Mouse (Mus musculus) erythroblast, embryonic 14.5 days (primary cell): ENCODE measurements around the gene Cpb2. TPM values are rescaled to one million over a fixed set of nuclear protein-coding genes. Genes with fewer than 3 reads are reported as not detected.

Experiments
- H3K27me3 ChIP-seq: 2 replicates; pipeline ENCODE4 v1.6.1; 2012; ENCODE audit warnings: inconsistent platforms; ENCODE audit not compliant: control insufficient read depth
- H3K36me3 ChIP-seq: 2 replicates; pipeline ENCODE4 v1.6.1; 2012; ENCODE audit warnings: mild to moderate bottlenecking, inconsistent platforms; ENCODE audit not compliant: control insufficient read depth
- H3K4me1 ChIP-seq: 2 replicates; pipeline ENCODE4 v1.6.1; 2012; ENCODE audit warnings: inconsistent platforms; ENCODE audit not compliant: control insufficient read depth
- H3K4me3 ChIP-seq: replicated peaks from 2 replicates; pipeline ENCODE3; 2012; ENCODE audit warnings: moderate library complexity, mild to moderate bottlenecking, inconsistent platforms
- H3K9me3 ChIP-seq: 2 replicates; pipeline ENCODE4 v1.6.1; 2012; ENCODE audit warnings: low read length, inconsistent platforms, mixed read lengths; ENCODE audit not compliant: control insufficient read depth
- GATA1 ChIP-seq: IDR thresholded peaks from 2 replicates; pipeline ENCODE4 v1.6.1; 2012; ENCODE audit warnings: low read length, inconsistent platforms, mixed read lengths
- TAL1 ChIP-seq: IDR thresholded peaks from 3 replicates; pipeline ENCODE4 v1.6.1; 2012; ENCODE audit warnings: low read length, inconsistent platforms, mixed read lengths
- polyA plus RNA-seq: library from polyadenylated mRNA; stranded (reverse); fragments of >175 nt; gene quantifications from 2 replicates; pipeline ENCODE4 v1.2.3, GENCODE M21; 2012

Gene Cpb2
- polyA plus RNA-seq, 1 experiment, result not detected

- H3K36me3 ChIP-seq, result no peaks in the 10 kb centered on the region
- TF ChIP-seq TAL1 (no peak), GATA1 (no peak)
- H3K4me1 ChIP-seq, result peaks cover 29% of the 10 kb centered on the region
- peak within 1 kb of the TSS; percentile 74 for H3K4me3 ChIP-seq
- H3K9me3 ChIP-seq, result no peaks in the 10 kb centered on the region
- H3K27me3 ChIP-seq, result peaks cover 3% of the 10 kb centered on the region
These were observed 42.3 kb downstream of the Cpb2 start, which contains the start of gene Zc3h13 for GRCm38 (mm10) chr14:75284193-75284915. Gene Zc3h13, plus strand, starts transcription at chr14:75284373.

DNA sequence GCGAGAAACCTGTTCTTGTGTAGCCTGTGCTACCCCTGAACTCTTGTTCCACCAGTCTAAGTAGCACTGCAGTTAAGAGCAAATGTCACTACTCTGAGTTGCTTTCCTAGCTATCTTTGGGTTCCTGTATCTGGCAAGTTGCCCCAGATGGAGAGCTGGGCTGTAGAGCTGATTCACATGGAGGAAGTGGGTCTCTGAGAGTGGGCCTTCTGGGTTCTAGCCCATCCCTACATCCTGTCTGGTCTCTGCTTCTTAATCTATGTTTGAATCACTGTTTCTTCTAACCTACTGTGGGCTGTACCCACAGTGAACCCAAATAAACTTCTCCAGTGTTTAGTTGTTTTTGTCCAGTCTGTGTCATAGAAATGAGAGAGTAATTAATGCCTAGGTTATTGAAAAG, 59.0 kb downstream of the Cpb2 start:
- H3K4me3 ChIP-seq, result no peak overlapping the region
- peaks cover 6% of the 10 kb centered on the region for H3K36me3 ChIP-seq
- H3K27me3 ChIP-seq, result no peaks in the 10 kb centered on the region
- no peaks in the 10 kb centered on the region for H3K4me1 ChIP-seq
- H3K9me3 ChIP-seq, result no peaks in the 10 kb centered on the region
- no peak for TF ChIP-seq TAL1
- no peak for TF ChIP-seq GATA1

DNA sequence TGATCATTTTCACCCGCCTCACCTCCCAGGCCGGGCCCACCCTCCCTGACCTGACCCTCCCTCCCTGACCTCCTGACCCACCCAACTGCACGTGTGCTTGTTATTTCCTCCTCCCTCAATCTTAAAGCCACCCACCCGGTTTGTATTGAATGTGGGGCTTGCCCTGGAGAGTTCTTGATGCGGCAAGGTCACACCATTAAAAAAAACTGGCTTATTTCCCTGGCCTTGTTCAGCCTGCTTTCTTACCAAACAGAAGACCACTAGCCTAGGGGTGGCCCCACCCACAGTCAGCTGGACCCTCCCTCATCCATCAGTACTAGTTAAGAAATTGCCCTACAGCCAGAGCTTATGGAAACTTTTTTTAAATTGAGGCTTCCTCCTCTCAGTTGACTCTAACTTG, 61.7 kb downstream of the Cpb2 start:
- H3K9me3 ChIP-seq, result no peaks in the 10 kb centered on the region
- H3K4me3 ChIP-seq, result no peak overlapping the region
- no peaks in the 10 kb centered on the region for H3K4me1 ChIP-seq
- TF ChIP-seq TAL1 (no peak), GATA1 (no peak)
- no peaks in the 10 kb centered on the region for H3K27me3 ChIP-seq
- peaks cover 4% of the 10 kb centered on the region for H3K36me3 ChIP-seq

- H3K27me3 ChIP-seq, result no peaks in the 10 kb centered on the region
- H3K36me3 ChIP-seq, result peaks cover 17% of the 10 kb centered on the region
- H3K4me1 ChIP-seq, result no peaks in the 10 kb centered on the region
- no peak overlapping the region for H3K4me3 ChIP-seq
- H3K9me3 ChIP-seq, result no peaks in the 10 kb centered on the region
- TF ChIP-seq TAL1 (no peak), GATA1 (no peak)
These were observed 65.8 kb downstream of the Cpb2 start for GRCm38 (mm10) chr14:75307855-75308254.

- no peak for TF ChIP-seq TAL1
- TF ChIP-seq GATA1, result no peak
- Histone ChIP-seq H3K4me1 (no peaks in the 10 kb centered on the region), H3K9me3 (no peaks in the 10 kb centered on the region), H3K27me3 (no peaks in the 10 kb centered on the region), H3K4me3 (no peak overlapping the region), H3K36me3 (peaks cover 19% of the 10 kb centered on the region)
These were observed 67.4 kb downstream of the Cpb2 start for GRCm38 (mm10) chr14:75309336-75309992.

GRCm38 (mm10) chr14:75314484-75314883, 72.4 kb downstream of the Cpb2 start:
- no peaks in the 10 kb centered on the region for H3K27me3 ChIP-seq
- peaks cover 24% of the 10 kb centered on the region for H3K36me3 ChIP-seq

DNA sequence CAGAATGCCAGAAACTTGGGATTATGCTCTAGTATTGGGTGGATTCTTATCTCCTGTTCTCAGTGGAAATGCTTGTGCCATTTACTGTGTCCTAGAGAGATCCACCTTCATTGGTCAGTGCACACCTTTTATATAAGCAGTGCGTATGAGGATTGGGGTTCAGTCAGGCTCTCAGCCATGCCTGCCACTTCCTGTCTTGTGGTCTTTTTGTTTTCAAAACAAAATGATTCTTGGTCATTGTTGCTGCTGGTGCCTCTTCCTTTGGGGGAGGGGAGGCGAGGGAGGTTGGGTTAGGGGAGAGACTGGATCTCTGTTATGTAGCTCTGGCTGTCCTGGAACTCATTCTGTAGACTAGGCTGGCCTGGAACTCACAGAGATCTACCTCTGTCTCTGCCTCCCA, 76.6 kb downstream of the Cpb2 start:
- peaks cover 39% of the 10 kb centered on the region for H3K36me3 ChIP-seq
- no peak overlapping the region for H3K4me3 ChIP-seq
- no peaks in the 10 kb centered on the region for H3K27me3 ChIP-seq
- TF ChIP-seq GATA1 (no peak), TAL1 (no peak)
- no peaks in the 10 kb centered on the region for H3K4me1 ChIP-seq
- no peaks in the 10 kb centered on the region for H3K9me3 ChIP-seq

More at GRCm38 (mm10) chr14:75314484-75314883, 72.4 kb downstream of the Cpb2 start:
- Histone ChIP-seq H3K9me3 (no peaks in the 10 kb centered on the region), H3K4me3 (no peak overlapping the region), H3K4me1 (no peaks in the 10 kb centered on the region)
- no peak for TF ChIP-seq TAL1
- TF ChIP-seq GATA1, result no peak

DNA sequence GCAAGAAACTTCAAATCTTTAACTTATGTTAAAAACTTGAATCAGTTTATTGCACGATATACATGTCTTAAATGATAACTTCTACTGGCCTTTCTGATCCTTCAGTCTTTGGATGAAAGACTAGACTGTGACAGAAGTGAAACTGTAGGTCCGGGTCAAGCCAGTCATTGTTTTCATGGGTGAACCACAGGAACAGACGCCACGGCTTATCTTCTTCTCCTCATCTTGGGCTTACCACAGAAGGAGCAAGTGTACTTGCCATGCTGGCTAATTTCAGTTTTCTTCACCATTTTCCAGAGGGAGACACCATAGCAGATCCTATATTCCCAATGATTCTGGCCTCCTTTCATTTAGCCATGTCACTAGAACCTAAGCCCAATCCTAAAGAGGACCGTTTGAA, 78.2 kb downstream of the Cpb2 start:
- H3K4me1 ChIP-seq, result no peaks in the 10 kb centered on the region
- H3K4me3 ChIP-seq, result no peak overlapping the region
- peaks cover 48% of the 10 kb centered on the region for H3K36me3 ChIP-seq
- TF ChIP-seq TAL1, result no peak
- no peak for TF ChIP-seq GATA1
- no peaks in the 10 kb centered on the region for H3K9me3 ChIP-seq
- no peaks in the 10 kb centered on the region for H3K27me3 ChIP-seq

DNA sequence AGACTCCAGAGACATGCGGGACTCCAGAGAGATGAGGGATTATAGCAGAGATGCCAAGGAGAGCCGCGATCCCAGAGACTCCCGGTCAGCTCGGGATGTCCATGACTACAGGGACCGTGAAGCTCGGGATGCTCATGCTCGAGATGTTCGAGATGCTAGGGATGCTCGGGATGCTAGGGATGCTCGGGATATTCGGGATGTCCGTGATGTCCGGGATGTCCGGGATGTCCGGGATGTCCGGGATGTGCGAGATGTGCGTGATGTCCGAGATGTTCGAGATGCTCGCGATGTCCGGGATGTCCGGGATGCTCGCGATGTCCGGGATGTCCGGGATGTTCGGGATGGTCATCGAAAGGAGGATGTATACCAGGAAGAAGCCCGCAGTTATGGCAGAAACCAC, 81.3 kb downstream of the Cpb2 start:
- Histone ChIP-seq H3K4me1 (no peaks in the 10 kb centered on the region), H3K27me3 (no peaks in the 10 kb centered on the region), H3K4me3 (no peak overlapping the region), H3K36me3 (peaks cover 59% of the 10 kb centered on the region), H3K9me3 (no peaks in the 10 kb centered on the region)
- no peak for TF ChIP-seq TAL1
- TF ChIP-seq GATA1, result no peak

GRCm38 (mm10) chr14:75328062-75328461, 86.0 kb downstream of the Cpb2 start:
- no peak overlapping the region for H3K4me3 ChIP-seq
- H3K4me1 ChIP-seq, result no peaks in the 10 kb centered on the region
- H3K27me3 ChIP-seq, result no peaks in the 10 kb centered on the region
- TF ChIP-seq GATA1, result no peak
- no peak for TF ChIP-seq TAL1
- H3K36me3 ChIP-seq, result peaks cover 72% of the 10 kb centered on the region
- no peaks in the 10 kb centered on the region for H3K9me3 ChIP-seq
